Mouse (Mus musculus): ENCODE results near the gene Gpc6. TPM values are rescaled to one million over a fixed set of nuclear protein-coding genes. Genes with fewer than 3 reads are reported as not detected.

Gpc6 gene
- polyA plus RNA-seq, 1 experiment from 2014 or later, result 31.2 TPM

DNA sequence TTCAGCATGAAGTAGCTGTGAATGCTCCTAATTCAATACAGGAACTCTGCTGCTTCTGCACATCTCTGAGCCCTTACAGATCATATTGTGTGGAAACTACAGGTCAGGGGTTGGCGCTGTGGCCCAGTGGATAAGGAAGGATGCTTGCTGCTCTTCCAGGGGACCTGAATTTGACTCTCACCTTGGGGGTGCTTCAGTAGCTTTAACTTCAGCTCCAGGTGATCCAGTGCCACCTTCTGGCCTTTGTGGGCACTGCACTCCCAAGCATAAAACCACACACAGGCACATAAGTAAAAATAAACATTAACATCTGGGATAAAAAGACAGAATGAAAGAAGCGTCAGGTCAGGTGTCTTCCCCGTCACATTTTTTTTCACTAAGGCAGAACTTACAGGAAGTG, 957.1 kb downstream of the Gpc6 start:
- H3K27ac ChIP-seq (ENCODE audit: low read depth, low read length), result no peak overlapping the region
- no peak overlapping the region for H3K4me2 ChIP-seq (ENCODE audit: low read depth)
- ATAC-seq (ENCODE audit: insufficient read depth, low FRiP score, low TSS enrichment) (no peak), DNase-seq (ENCODE audit: low spot score) (peak; percentile 64)
- no peaks in the 10 kb centered on the region for H3K36me3 ChIP-seq (ENCODE audit: control insufficient read depth, insufficient read depth, low read length)
- H3K4me3 ChIP-seq (ENCODE audit: low read depth, low read length), result no peak overlapping the region
- 66% methylated on average over 3 of the region's 3 CpGs for WGBS
- H3K27me3 ChIP-seq (ENCODE audit: control insufficient read depth, insufficient read depth, low read length), result no peaks in the 10 kb centered on the region
- no peak overlapping the region for H3K9ac ChIP-seq (ENCODE audit: low read length)
- H3K9me3 ChIP-seq (ENCODE audit: control insufficient read depth, low read length), result no peaks in the 10 kb centered on the region
- H3K4me1 ChIP-seq (ENCODE audit: control insufficient read depth, insufficient read depth, low read length), result no peaks in the 10 kb centered on the region

DNA sequence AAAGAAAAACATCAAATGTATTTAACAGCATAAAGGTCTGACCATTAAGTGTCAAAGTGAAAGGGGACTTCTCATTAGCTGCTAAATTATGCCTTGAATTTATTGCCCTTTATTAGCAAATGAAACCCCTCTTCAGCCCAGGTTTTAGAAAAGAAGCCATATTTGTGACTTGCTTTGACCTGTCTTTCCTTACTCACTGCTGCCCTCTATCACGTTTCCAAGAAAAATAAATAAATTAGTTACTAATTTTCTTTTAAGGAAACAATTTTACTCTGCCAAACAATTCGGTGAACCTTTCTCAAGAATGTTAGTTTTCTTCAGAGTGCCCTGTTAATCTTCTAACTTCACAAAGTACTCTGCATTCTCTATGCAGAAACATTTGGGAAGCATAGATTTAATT, 964.5 kb downstream of the Gpc6 start:
- H3K36me3 ChIP-seq (ENCODE audit: control insufficient read depth, insufficient read depth, low read length), result no peaks in the 10 kb centered on the region
- no peak overlapping the region for H3K27ac ChIP-seq (ENCODE audit: low read depth, low read length)

DNA sequence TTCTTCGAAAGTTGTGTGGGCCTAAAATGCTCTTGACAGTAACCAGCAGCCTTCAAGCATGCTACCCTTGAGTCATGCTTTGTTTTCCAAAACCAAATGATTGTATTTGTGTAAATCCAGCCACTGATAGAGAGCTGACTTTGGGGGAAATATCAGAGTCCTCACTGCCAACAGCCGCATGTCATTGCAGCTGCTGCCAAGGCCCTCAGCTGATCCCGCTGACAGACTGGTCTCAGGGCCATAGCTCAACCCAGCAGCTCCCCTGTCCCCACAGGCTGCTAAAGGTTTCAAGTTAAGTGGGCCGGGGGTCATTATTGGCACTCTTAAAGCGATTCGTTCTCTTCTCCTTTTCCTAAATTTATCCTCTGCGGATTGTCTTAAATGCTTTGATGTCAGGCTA, 966.3 kb downstream of the Gpc6 start:
- no peak for ATAC-seq (ENCODE audit: insufficient read depth, low FRiP score, low TSS enrichment)
- no peaks in the 10 kb centered on the region for H3K27me3 ChIP-seq (ENCODE audit: control insufficient read depth, insufficient read depth, low read length)
- H3K9ac ChIP-seq (ENCODE audit: low read length), result no peak overlapping the region
- WGBS, result 66% methylated on average over 7 of the region's 7 CpGs
- no peak for DNase-seq (ENCODE audit: low spot score)
- no peaks in the 10 kb centered on the region for H3K36me3 ChIP-seq (ENCODE audit: control insufficient read depth, insufficient read depth, low read length)
- no peak overlapping the region for H3K4me2 ChIP-seq (ENCODE audit: low read depth)
- H3K9me3 ChIP-seq (ENCODE audit: control insufficient read depth, low read length), result no peaks in the 10 kb centered on the region
- no peak overlapping the region for H3K4me3 ChIP-seq (ENCODE audit: low read depth, low read length)
- no peak overlapping the region for H3K27ac ChIP-seq (ENCODE audit: low read depth, low read length)
- H3K4me1 ChIP-seq (ENCODE audit: control insufficient read depth, insufficient read depth, low read length), result 0 out of 2 replicates have a peak, but pooled peaks cover 3% of the 10 kb centered on the region

More for the DNA sequence above, 964.5 kb downstream of the Gpc6 start:
- no peak overlapping the region for H3K4me2 ChIP-seq (ENCODE audit: low read depth)
- ATAC-seq (ENCODE audit: insufficient read depth, low FRiP score, low TSS enrichment) (no peak), DNase-seq (ENCODE audit: low spot score) (no peak)
- H3K9ac ChIP-seq (ENCODE audit: low read length), result no peak overlapping the region
- no peaks in the 10 kb centered on the region for H3K27me3 ChIP-seq (ENCODE audit: control insufficient read depth, insufficient read depth, low read length)
- H3K9me3 ChIP-seq (ENCODE audit: control insufficient read depth, low read length), result no peaks in the 10 kb centered on the region
- 42% methylated on average over 2 of the region's 2 CpGs for WGBS
- H3K4me1 ChIP-seq (ENCODE audit: control insufficient read depth, insufficient read depth, low read length), result 0 out of 2 replicates have a peak, but pooled peaks cover 3% of the 10 kb centered on the region
- H3K4me3 ChIP-seq (ENCODE audit: low read depth, low read length), result no peak overlapping the region

DNA sequence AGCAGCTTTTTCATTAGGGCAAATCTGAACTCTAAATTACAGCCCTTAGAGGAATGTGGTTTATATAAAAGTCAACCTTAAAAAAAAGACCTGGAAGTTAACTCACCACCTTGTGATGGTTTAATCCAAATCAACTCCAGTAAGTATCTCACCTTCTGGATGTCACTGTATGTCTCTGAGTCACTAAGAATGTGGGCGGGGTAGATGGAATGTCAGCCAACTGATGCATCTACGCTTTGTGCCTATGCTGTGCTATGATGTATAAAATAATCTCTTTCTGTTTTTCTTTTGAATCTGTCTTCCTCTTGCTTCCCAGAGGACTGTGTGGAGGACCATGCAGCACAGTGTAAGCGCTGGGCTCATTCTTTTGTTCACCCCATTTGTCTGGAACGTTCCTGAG, 966.9 kb downstream of the Gpc6 start:
- Histone ChIP-seq H3K4me3 (ENCODE audit: low read depth, low read length) (no peak overlapping the region), H3K4me2 (ENCODE audit: low read depth) (no peak overlapping the region), H3K9ac (ENCODE audit: low read length) (no peak overlapping the region), H3K36me3 (ENCODE audit: control insufficient read depth, insufficient read depth, low read length) (no peaks in the 10 kb centered on the region), H3K4me1 (ENCODE audit: control insufficient read depth, insufficient read depth, low read length) (0 out of 2 replicates have a peak, but pooled peaks cover 3% of the 10 kb centered on the region), H3K9me3 (ENCODE audit: control insufficient read depth, low read length) (no peaks in the 10 kb centered on the region), H3K27ac (ENCODE audit: low read depth, low read length) (no peak overlapping the region), H3K27me3 (ENCODE audit: control insufficient read depth, insufficient read depth, low read length) (no peaks in the 10 kb centered on the region)
- WGBS, result 76% methylated on average over 4 of the region's 4 CpGs
- ATAC-seq (ENCODE audit: insufficient read depth, low FRiP score, low TSS enrichment) (no peak), DNase-seq (ENCODE audit: low spot score) (no peak)

DNA sequence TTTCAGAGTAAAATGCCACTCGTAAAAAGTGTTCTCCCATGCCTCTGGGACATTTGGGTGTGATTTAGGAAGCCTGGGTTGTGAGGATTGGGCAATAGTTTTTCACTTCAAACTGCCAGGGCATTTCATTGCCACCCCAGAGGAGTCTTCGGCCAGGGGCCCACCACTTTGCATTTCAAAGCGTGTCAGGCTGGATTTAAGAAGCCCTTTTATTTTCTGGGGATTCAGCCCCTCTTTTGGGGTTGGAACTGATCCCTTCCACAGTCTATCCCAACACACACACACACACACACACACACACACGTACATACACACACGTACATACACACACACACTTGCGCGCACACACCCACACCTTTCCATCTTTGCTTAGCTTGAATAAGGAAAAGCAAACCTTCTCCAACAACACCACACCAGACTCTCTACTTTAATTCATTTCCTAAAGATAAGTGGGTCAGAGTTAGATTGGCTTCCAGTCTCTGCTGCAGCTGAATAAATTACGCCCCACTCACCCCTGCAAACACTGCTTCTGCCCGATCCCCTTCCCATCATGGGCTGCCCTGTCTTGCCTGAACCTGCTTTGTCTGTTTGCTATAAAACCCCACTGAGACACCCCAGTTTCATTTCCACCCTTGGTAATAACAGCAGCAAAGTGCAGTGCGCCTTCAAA, 969.9 kb downstream of the Gpc6 start:
- H3K4me1 ChIP-seq (ENCODE audit: control insufficient read depth, insufficient read depth, low read length), result 0 out of 2 replicates have a peak, but pooled peaks cover 3% of the 10 kb centered on the region
- no peaks in the 10 kb centered on the region for H3K36me3 ChIP-seq (ENCODE audit: control insufficient read depth, insufficient read depth, low read length)
- 57% methylated on average over 10 of the region's 10 CpGs for WGBS
- DNase-seq (ENCODE audit: low spot score) (no peak), ATAC-seq (ENCODE audit: insufficient read depth, low FRiP score, low TSS enrichment) (peak; percentile 79)
- no peak overlapping the region for H3K9ac ChIP-seq (ENCODE audit: low read length)
- H3K4me3 ChIP-seq (ENCODE audit: low read depth, low read length), result no peak overlapping the region
- H3K4me2 ChIP-seq (ENCODE audit: low read depth), result peak overlapping the region; percentile 13; the same call in 1 of the 2 replicates
- no peaks in the 10 kb centered on the region for H3K27me3 ChIP-seq (ENCODE audit: control insufficient read depth, insufficient read depth, low read length)
- 0 out of 2 replicates have a peak overlapping the region, but pooled peaks have one; percentile 29 for H3K27ac ChIP-seq (ENCODE audit: low read depth, low read length)
- H3K9me3 ChIP-seq (ENCODE audit: control insufficient read depth, low read length), result no peaks in the 10 kb centered on the region

DNA sequence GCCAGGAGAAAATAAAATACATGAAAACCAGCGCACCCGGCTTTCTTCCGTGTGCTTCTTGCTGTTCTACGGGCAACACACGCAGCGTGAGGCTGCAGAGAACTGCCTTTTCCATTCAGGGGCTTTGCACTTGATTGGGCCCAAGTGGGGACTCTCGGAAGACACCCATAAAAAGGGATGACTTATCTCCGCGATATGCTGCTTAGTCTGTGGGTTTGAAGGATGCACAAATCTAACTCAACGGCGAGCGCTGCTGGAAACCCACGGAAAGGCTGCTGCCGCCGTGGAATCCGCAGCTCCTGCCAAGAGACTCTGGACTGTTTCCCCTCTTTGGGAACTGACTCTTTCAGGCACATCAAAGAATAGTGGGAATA, 970.4 kb downstream of the Gpc6 start:
- Histone ChIP-seq H3K9me3 (ENCODE audit: control insufficient read depth, low read length) (no peaks in the 10 kb centered on the region), H3K4me1 (ENCODE audit: control insufficient read depth, insufficient read depth, low read length) (0 out of 2 replicates have a peak, but pooled peaks cover 3% of the 10 kb centered on the region), H3K9ac (ENCODE audit: low read length) (no peak overlapping the region), H3K27me3 (ENCODE audit: control insufficient read depth, insufficient read depth, low read length) (no peaks in the 10 kb centered on the region), H3K36me3 (ENCODE audit: control insufficient read depth, insufficient read depth, low read length) (no peaks in the 10 kb centered on the region), H3K4me2 (ENCODE audit: low read depth) (peak overlapping the region; percentile 13; the same call in 1 of the 2 replicates), H3K4me3 (ENCODE audit: low read depth, low read length) (no peak overlapping the region), H3K27ac (ENCODE audit: low read depth, low read length) (0 out of 2 replicates have a peak overlapping the region, but pooled peaks have one; percentile 29)
- DNase-seq (ENCODE audit: low spot score) (no peak), ATAC-seq (ENCODE audit: insufficient read depth, low FRiP score, low TSS enrichment) (no peak)
- 71% methylated on average over 16 of the region's 16 CpGs for WGBS

DNA sequence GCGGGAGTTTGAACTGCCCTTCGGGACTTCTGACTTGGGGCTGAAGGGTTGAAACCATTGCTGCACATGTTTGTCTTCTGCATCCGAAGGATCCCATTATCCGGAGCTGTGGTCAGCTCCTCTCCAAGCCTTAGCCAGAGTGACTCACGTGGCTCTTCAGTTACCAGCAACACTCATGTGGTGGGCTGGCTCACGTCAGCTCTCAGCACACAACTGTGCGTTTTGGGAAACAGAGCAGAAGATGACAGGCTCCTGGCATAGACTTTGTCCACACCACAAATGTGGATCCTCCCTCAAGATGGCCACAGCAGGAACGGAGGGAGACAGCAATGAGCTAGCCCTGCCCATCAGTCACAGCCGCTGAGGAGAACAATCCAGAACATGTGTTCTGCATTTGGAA, 979.2 kb downstream of the Gpc6 start:
- Histone ChIP-seq H3K27me3 (ENCODE audit: control insufficient read depth, insufficient read depth, low read length) (no peaks in the 10 kb centered on the region), H3K9me3 (ENCODE audit: control insufficient read depth, low read length) (no peaks in the 10 kb centered on the region), H3K4me1 (ENCODE audit: control insufficient read depth, insufficient read depth, low read length) (peaks cover 15% of the 10 kb centered on the region), H3K4me3 (ENCODE audit: low read depth, low read length) (no peak overlapping the region), H3K36me3 (ENCODE audit: control insufficient read depth, insufficient read depth, low read length) (no peaks in the 10 kb centered on the region), H3K27ac (ENCODE audit: low read depth, low read length) (no peak overlapping the region), H3K4me2 (ENCODE audit: low read depth) (no peak overlapping the region), H3K9ac (ENCODE audit: low read length) (no peak overlapping the region)
- DNase-seq (ENCODE audit: low spot score) (no peak), ATAC-seq (ENCODE audit: insufficient read depth, low FRiP score, low TSS enrichment) (no peak)
- 84% methylated on average over 9 of the region's 9 CpGs for WGBS

DNA sequence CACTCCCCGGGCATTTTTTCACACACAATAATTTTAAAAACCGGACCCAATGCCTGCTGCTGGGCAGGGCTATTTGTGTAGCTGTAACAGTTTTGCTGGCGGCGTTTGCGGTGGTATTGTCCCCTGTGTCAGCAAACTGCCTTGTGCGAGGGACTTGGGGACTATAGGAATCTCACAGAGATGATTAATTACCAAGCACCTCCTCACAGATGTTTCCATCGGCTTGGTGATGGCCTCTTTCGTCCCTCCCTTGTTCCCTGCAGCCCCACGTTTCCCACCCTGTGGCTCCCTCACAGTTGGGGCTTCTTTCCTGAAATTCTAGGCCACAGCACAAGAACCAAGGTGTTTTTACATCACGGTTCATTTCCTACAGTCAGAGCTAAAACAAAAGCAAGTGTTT, 980.6 kb downstream of the Gpc6 start:
- Histone ChIP-seq H3K4me3 (ENCODE audit: low read depth, low read length) (no peak overlapping the region), H3K9ac (ENCODE audit: low read length) (no peak overlapping the region), H3K9me3 (ENCODE audit: control insufficient read depth, low read length) (no peaks in the 10 kb centered on the region), H3K4me2 (ENCODE audit: low read depth) (peak overlapping the region; percentile 25; the same call in 1 of the 2 replicates), H3K4me1 (ENCODE audit: control insufficient read depth, insufficient read depth, low read length) (peaks cover 15% of the 10 kb centered on the region), H3K27ac (ENCODE audit: low read depth, low read length) (no peak overlapping the region), H3K36me3 (ENCODE audit: control insufficient read depth, insufficient read depth, low read length) (no peaks in the 10 kb centered on the region), H3K27me3 (ENCODE audit: control insufficient read depth, insufficient read depth, low read length) (no peaks in the 10 kb centered on the region)
- WGBS, result 15% methylated on average over 10 of the region's 10 CpGs
- DNase-seq (ENCODE audit: low spot score), result no peak
- no peak for ATAC-seq (ENCODE audit: insufficient read depth, low FRiP score, low TSS enrichment)

DNA sequence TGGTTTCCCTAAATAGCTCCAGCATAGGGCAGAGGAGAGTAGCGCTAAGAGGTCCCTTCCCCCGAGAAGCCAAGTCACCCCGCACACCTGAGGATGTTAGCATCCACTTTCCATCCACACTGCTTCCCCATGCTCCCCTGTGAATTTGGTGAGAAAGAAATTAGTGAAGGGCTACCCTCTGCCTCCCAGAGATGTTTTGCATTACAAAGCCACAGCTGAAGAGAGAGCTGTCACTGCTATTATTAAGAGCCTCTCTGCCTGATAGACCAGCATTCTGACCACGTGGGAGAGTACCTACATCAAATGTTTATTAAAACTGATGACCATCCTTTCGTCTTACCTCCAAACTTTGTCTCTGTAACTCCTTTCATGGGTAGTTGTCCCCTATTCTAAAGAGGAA, 981.2 kb downstream of the Gpc6 start:
- ATAC-seq (ENCODE audit: insufficient read depth, low FRiP score, low TSS enrichment) (peak; percentile 38; the same call in 1 of the 2 replicates), DNase-seq (ENCODE audit: low spot score) (no peak)
- Histone ChIP-seq H3K9me3 (ENCODE audit: control insufficient read depth, low read length) (no peaks in the 10 kb centered on the region), H3K36me3 (ENCODE audit: control insufficient read depth, insufficient read depth, low read length) (no peaks in the 10 kb centered on the region), H3K4me3 (ENCODE audit: low read depth, low read length) (no peak overlapping the region), H3K27me3 (ENCODE audit: control insufficient read depth, insufficient read depth, low read length) (no peaks in the 10 kb centered on the region), H3K27ac (ENCODE audit: low read depth, low read length) (no peak overlapping the region), H3K4me1 (ENCODE audit: control insufficient read depth, insufficient read depth, low read length) (peaks cover 15% of the 10 kb centered on the region), H3K4me2 (ENCODE audit: low read depth) (no peak overlapping the region), H3K9ac (ENCODE audit: low read length) (no peak overlapping the region)
- 45% methylated on average over 5 of the region's 5 CpGs for WGBS
